Comparison of ENCODE assay signal across 8 mouse cellular contexts in genomic region chr10:75559676-75560548, GRCm38 (mm10). TPM values are rescaled to one million over a fixed set of nuclear protein-coding genes. Genes with fewer than 3 reads are reported as not detected.
DNase-seq lines count a peak whose midpoint lies in the region; ATAC-seq and TF ChIP-seq lines count a peak whose summit lies in the region.

Gene Lrrc75b, minus strand, starts transcription at chr10:75560330.

- peak; percentile 52 for ATAC-seq in lung, embryonic 14.5 days (ENCODE audit: insufficient read depth)

- no peak for TF ChIP-seq CTCF in bone marrow, adult 2 months (IDR thresholded peaks at IDR 0.05; ENCODE audit: control insufficient read depth, insufficient read depth, low read length)
- TF ChIP-seq CTCF in lung, embryonic 14.5 days (IDR thresholded peaks at IDR 0.05; ENCODE audit: low read depth), result no peak

- H3K4me2 ChIP-seq in lung, embryonic 14.5 days, result peak within 1 kb of the TSS; percentile 99

- no peaks in the 10 kb centered on the region for H3K9me3 ChIP-seq in ES-E14 (ENCODE audit: control insufficient read depth, insufficient read depth, low read depth, low read length)
- no peaks in the 10 kb centered on the region for H3K9me3 ChIP-seq in forebrain, embryonic 10.5 days
- H3K9me3 ChIP-seq in lung, embryonic 14.5 days (ENCODE audit: low read depth, low read length), result no peaks in the 10 kb centered on the region

- H3K9ac ChIP-seq in ES-E14 (ENCODE audit: insufficient read depth, low read depth, low read length, poor library complexity, severe bottlenecking), result peak within 1 kb of the TSS; percentile 72
- H3K9ac ChIP-seq in lung, embryonic 14.5 days, result peak within 1 kb of the TSS; percentile 59

- in situ Hi-C loops in ES-E14 (cut with MboI; ENCODE audit: low sequenced_read_pairs in 2 of 2, unreplicated experiment in 2 of 2), result no loop called here

- peak; percentile 5; the same call in 1 of the 2 replicates for TF ChIP-seq POLR2A in bone marrow, adult 2 months (IDR thresholded peaks at IDR 0.05; ENCODE audit: borderline replicate concordance, control insufficient read depth, low read depth, low read length)

- no peak for DNase-seq in ES-E14 (ENCODE audit: low read depth, low spot score)
- DNase-seq in forebrain, embryonic 10.5 days (ENCODE audit: extremely low spot score, low spot score), result peak; percentile 46
- DNase-seq in heart, postnatal 10 days, result peak; percentile 75 to 84
- peak; percentile 65 to 85 for DNase-seq in kidney, postnatal 25 days
- peak; percentile 60 for DNase-seq in lung, embryonic 14.5 days
- DNase-seq in retina, embryonic 14.5 days (ENCODE audit: low spot score), result peak; percentile 64
- DNase-seq in spleen, postnatal 36 days (ENCODE audit: low spot score in 2 of 2), result no peak

- peaks cover 84% of the 10 kb centered on the region for H3K27me3 ChIP-seq in forebrain, embryonic 10.5 days (ENCODE audit: poor library complexity, severe bottlenecking)
- H3K27me3 ChIP-seq in lung, embryonic 14.5 days (ENCODE audit: insufficient read depth, low read length), result peaks cover 28% of the 10 kb centered on the region

- H3K27ac ChIP-seq in ES-E14 (ENCODE audit: insufficient read depth, low read depth, low read length, poor library complexity, severe bottlenecking), result no peak within 1 kb of the TSS
- no peak within 1 kb of the TSS for H3K27ac ChIP-seq in bone marrow, adult 2 months (ENCODE audit: control insufficient read depth, insufficient read depth, low read depth, low read length, poor library complexity)
- peak within 1 kb of the TSS; percentile 85 for H3K27ac ChIP-seq in forebrain, embryonic 10.5 days
- no peak within 1 kb of the TSS for H3K27ac ChIP-seq in lung, embryonic 14.5 days (ENCODE audit: low read depth)

- intact Hi-C loops in heart, postnatal 10 days (cut with DNase I), result no loop called here

- H3K36me3 ChIP-seq in ES-E14 (ENCODE audit: control insufficient read depth, insufficient read depth, low read length, poor library complexity, severe bottlenecking), result no peaks in the 10 kb centered on the region
- no peaks in the 10 kb centered on the region for H3K36me3 ChIP-seq in forebrain, embryonic 10.5 days (replicated peaks)
- no peaks in the 10 kb centered on the region for H3K36me3 ChIP-seq in lung, embryonic 14.5 days (ENCODE audit: insufficient read depth)

- H3K4me3 ChIP-seq in ES-E14 (ENCODE audit: insufficient read depth in 1 of 2, low read depth in 1 of 2, low read length in 2 of 2, poor library complexity in 1 of 2, severe bottlenecking in 1 of 2), result peak within 1 kb of the TSS; percentile 63 to 74
- H3K4me3 ChIP-seq in bone marrow, adult 2 months (replicated peaks; ENCODE audit: control insufficient read depth, low read depth, low read length), result no peak within 1 kb of the TSS
- peak within 1 kb of the TSS; percentile 74 for H3K4me3 ChIP-seq in forebrain, embryonic 10.5 days
- peak within 1 kb of the TSS; percentile 56 for H3K4me3 ChIP-seq in lung, embryonic 14.5 days (ENCODE audit: low read depth, low read length)

- H3K4me1 ChIP-seq in ES-E14 (ENCODE audit: control insufficient read depth in 2 of 2, insufficient read depth in 2 of 2, low read length in 2 of 2, poor library complexity in 1 of 2), result peaks cover 13 to 21% of the 10 kb centered on the region in 2 experiments; a peak in 2 of 4 replicates
- H3K4me1 ChIP-seq in bone marrow, adult 2 months (ENCODE audit: control insufficient read depth, insufficient read depth, low read length), result peaks cover 3% of the 10 kb centered on the region; the same call in 1 of the 2 replicates
- peaks cover 43% of the 10 kb centered on the region for H3K4me1 ChIP-seq in forebrain, embryonic 10.5 days
- peaks cover 11% of the 10 kb centered on the region for H3K4me1 ChIP-seq in lung, embryonic 14.5 days (ENCODE audit: insufficient read depth)

- 2% methylated on average over 75 of the region's 75 CpGs for WGBS in bone marrow, adult 2 months
- WGBS in forebrain, embryonic 10.5 days, result under 1% methylated on average over 75 of the region's 75 CpGs
- under 1% methylated on average over 72 of the region's 75 CpGs for WGBS in lung, embryonic 14.5 days

TF ChIP-seq in ES-E14, 5 proteins besides CTCF, POLR2A, EP300 and RAD21:
- no peak for TF ChIP-seq MAFK (IDR thresholded peaks at IDR 0.05; ENCODE audit: insufficient read depth, low read depth, low read length)
- TF ChIP-seq CHD2 (IDR thresholded peaks at IDR 0.05; ENCODE audit: low read depth, low read length), result no peak
- TF ChIP-seq HCFC1 (IDR thresholded peaks at IDR 0.05; ENCODE audit: borderline replicate concordance, insufficient read depth, low read length), result no peak
- TF ChIP-seq ZC3H11A (IDR thresholded peaks at IDR 0.05; ENCODE audit: borderline replicate concordance, low read depth, low read length), result no peak
- no peak for TF ChIP-seq ZNF384 (IDR thresholded peaks at IDR 0.05; ENCODE audit: low read depth, low read length)

RNA-seq across cellular contexts. Expression of gene Lrrc75b, which starts in this region (rescaled TPM):
- 0.18 and 0.32 TPM in 2 replicates for total RNA-seq in ES-E14 (2012; rRNA removed)
- 0.42 TPM in 1 of 2 replicates, not detected in the other for polyA plus RNA-seq in bone marrow, adult 2 months (2011; ENCODE audit: insufficient read depth, insufficient read length, low replicate concordance, missing spikeins)
- polyA plus RNA-seq in forebrain, embryonic 10.5 days (2016; fragmentation: Nextera tagmentation; extraction: Ambion mirVana), result 1.1 TPM in 2 replicates
- total RNA-seq in heart, postnatal 10 days (2021), result 1 to 10 TPM; 1.0 to 1.2 TPM
- 0.50 and 0.69 TPM in 2 replicates for polyA plus RNA-seq in lung, embryonic 14.5 days (2014; fragmentation: Nextera tagmentation; extraction: Ambion mirVana)

Comparison
In these comparisons a context has a peak if more than half of its experiments do, and no peak if none do; other contexts are left out.
1. Peak in DNase-seq, ATAC-seq, H3K4me3 ChIP-seq, H3K9ac ChIP-seq and H3K4me2 ChIP-seq in lung, embryonic 14.5 days; RNA of the gene not detected or under 1 TPM.
2. DNase-seq: peak in forebrain, embryonic 10.5 days (single experiment), heart, postnatal 10 days (2 of 2), kidney, postnatal 25 days (2 of 2) and retina, embryonic 14.5 days (single experiment); none in ES-E14 (single experiment) and spleen, postnatal 36 days (0 of 2).